Mouse (Mus musculus) heart, embryonic 13.5 days (tissue): ENCODE measurements around the gene Gm3424. TPM values are rescaled to one million over a fixed set of nuclear protein-coding genes. Genes with fewer than 3 reads are reported as not detected.
"Not testable (repeated sequence)": the region's sequence is repeated elsewhere in the genome, so short reads cannot be mapped to it uniquely, and the experiment has no call there.

ENCODE experiments used
- ATAC-seq: fragments of 200-750 bp; cut with Nextera tagmentation; 2 replicates; pipeline ENCODE4 v1.8.0; 2017; ENCODE audit warnings: moderate TSS enrichment; ENCODE audit not compliant: insufficient number of reproducible peaks, low FRiP score, low TSS enrichment; ENCODE audit errors: extremely low read depth
- H3K27ac ChIP-seq: fragments of 300-500 bp; sonication (generic); replicated peaks from 2 replicates; pipeline ENCODE4 v1.5.1; 2015; ENCODE audit warnings: moderate library complexity, mild to moderate bottlenecking, inconsistent platforms
- H3K27me3 ChIP-seq: fragments of 300-500 bp; sonication (generic); replicated peaks from 2 replicates; pipeline ENCODE4 v1.6.1; 2015; ENCODE audit warnings: mild to moderate bottlenecking, inconsistent platforms
- H3K36me3 ChIP-seq: fragments of 300-500 bp; sonication (generic); 2 replicates; pipeline ENCODE4 v1.6.1; 2015; ENCODE audit warnings: mild to moderate bottlenecking, inconsistent platforms
- H3K4me1 ChIP-seq: fragments of 300-500 bp; sonication (generic); 2 replicates; pipeline ENCODE4 v1.6.1; 2015; ENCODE audit warnings: inconsistent platforms
- H3K4me2 ChIP-seq: fragments of 300-500 bp; sonication (generic); 2 replicates; pipeline ENCODE4 v1.6.1; 2015; ENCODE audit warnings: inconsistent platforms, mild to moderate bottlenecking, moderate library complexity
- H3K4me3 ChIP-seq: fragments of 300-500 bp; sonication (generic); 2 replicates; pipeline ENCODE4 v1.5.1; 2015; ENCODE audit warnings: moderate library complexity, mild to moderate bottlenecking, inconsistent platforms
- H3K9ac ChIP-seq: fragments of 300-500 bp; sonication (generic); 2 replicates; pipeline ENCODE4 v1.6.1; 2015; ENCODE audit warnings: inconsistent platforms, mild to moderate bottlenecking, moderate library complexity
- H3K9me3 ChIP-seq: fragments of 300-500 bp; sonication (generic); 2 replicates; pipeline ENCODE4 v1.6.1; 2016; ENCODE audit warnings: inconsistent platforms
- WGBS: fragments of 180-500 bp; shearing (Covaris S2); methylation state at CpG from one replicate; pipeline ENCODE4 v1.1.7; 2015; ENCODE audit warnings: mixed read lengths; 5-methylcytosine and 5-hydroxymethylcytosine counted together
- polyA plus RNA-seq: library from polyadenylated mRNA; unstranded; fragments of >200 nt; fragmentation: Nextera tagmentation; extraction: Ambion mirVana; gene quantifications from 2 replicates; pipeline ENCODE4 v1.2.1, GENCODE M21; 2015

Gene Gm3424
- polyA plus RNA-seq: not detected in 2 replicates

DNA sequence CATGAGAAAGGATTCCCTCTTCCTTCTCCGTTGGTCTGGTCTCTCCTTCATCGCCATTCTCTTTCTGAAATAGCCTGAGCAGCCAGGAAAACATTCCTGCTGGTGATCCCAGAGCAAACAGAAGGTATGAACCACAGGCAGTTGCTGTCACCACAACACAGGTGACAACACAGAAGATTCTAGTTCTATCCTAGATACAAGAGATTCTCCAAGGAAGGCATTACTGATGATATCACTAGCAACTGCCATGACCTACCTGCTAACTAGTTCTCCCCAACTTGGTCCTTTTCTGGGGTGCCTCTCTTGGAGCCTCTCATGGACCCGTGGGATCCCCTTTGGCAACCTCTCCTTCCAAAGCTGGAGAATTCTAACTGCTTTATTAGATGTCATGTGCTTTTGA, at the start of gene Gm3424:
Gm3424 (minus strand) TSS at position 101 of the 400 bp plus-strand sequence.
- H3K4me1 ChIP-seq, H3K36me3 ChIP-seq, H3K4me3 ChIP-seq, H3K9me3 ChIP-seq, H3K27me3 ChIP-seq, H3K27ac ChIP-seq, H3K4me2 ChIP-seq, H3K9ac ChIP-seq, ATAC-seq: not testable (repeated sequence)
- no CpG with 5 or more reads among the region's 3 CpGs for WGBS

DNA sequence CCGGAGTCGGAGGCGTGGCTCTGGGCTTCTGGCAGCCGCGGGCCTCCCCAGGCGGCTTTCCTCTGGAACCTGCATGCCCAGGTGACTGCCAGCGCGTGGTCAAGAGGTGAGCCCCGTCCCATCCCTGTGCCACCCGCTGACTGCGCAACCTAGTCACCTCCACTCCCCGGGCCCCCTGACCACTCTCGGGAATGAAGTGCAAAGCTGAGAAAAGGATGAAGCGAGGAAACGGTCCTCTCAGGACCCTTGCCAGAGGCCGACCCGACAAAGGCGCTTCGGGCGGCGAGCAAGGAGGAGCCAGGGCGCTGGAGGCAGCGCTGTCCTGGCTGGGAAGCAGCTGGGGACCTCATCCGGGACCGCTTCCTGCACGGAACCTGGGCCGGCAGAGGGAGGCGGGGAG, 49.7 kb upstream of the Gm3424 start:
- ATAC-seq: not testable (repeated sequence)
- 2% methylated on average over 23 of the region's 28 CpGs for WGBS

GRCm38 (mm10) chr14:5879136-5879535, 49.0 kb upstream of the Gm3424 start:
- WGBS: 4% methylated on average over 5 of the region's 11 CpGs
- not testable (repeated sequence) for H3K36me3 ChIP-seq, H3K27me3 ChIP-seq, H3K4me3 ChIP-seq, H3K27ac ChIP-seq, ATAC-seq, H3K4me1 ChIP-seq, H3K9me3 ChIP-seq, H3K9ac ChIP-seq
- H3K4me2 ChIP-seq: peak overlapping the region; percentile 37; the same call in 1 of the 2 replicates

More for the DNA sequence above, 49.7 kb upstream of the Gm3424 start:
- H3K4me3 ChIP-seq: peak overlapping the region; percentile 49
- not testable (repeated sequence) for H3K9ac ChIP-seq, H3K27me3 ChIP-seq, H3K27ac ChIP-seq, H3K4me1 ChIP-seq, H3K9me3 ChIP-seq, H3K36me3 ChIP-seq
- H3K4me2 ChIP-seq: peak overlapping the region; percentile 66

DNA sequence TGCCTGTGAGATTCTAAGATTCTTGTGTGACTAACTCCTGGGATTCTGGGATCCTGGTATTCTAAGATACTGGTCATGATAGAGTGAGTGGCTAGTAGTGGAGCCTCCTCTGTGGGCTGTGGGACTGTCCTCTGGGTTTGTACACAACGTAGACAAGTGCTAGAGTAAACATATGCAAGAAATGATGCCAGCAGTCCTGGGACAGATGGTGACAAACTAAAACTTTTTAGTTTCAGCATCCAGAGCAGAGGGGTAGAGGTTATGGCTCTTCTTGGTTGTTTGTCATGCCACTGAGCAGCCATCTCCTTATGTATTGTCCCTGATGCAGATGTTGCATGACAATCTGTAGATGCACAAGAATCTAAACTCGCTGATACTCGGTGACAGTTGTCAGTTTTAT, 25.8 kb upstream of the Gm3424 start:
- 72% methylated on average over 3 of the region's 3 CpGs for WGBS
- ATAC-seq, H3K4me1 ChIP-seq, H3K4me2 ChIP-seq, H3K4me3 ChIP-seq, H3K27me3 ChIP-seq, H3K27ac ChIP-seq, H3K9ac ChIP-seq, H3K36me3 ChIP-seq, H3K9me3 ChIP-seq: not testable (repeated sequence)

GRCm38 (mm10) chr14:5812699-5813356, 17.3 kb downstream of the Gm3424 start:
- not testable (repeated sequence) for H3K9ac ChIP-seq, H3K27me3 ChIP-seq, H3K9me3 ChIP-seq, H3K4me3 ChIP-seq, H3K4me1 ChIP-seq, H3K4me2 ChIP-seq, ATAC-seq, H3K36me3 ChIP-seq, H3K27ac ChIP-seq
- WGBS: no CpG with 5 or more reads among the region's 47 CpGs

DNA sequence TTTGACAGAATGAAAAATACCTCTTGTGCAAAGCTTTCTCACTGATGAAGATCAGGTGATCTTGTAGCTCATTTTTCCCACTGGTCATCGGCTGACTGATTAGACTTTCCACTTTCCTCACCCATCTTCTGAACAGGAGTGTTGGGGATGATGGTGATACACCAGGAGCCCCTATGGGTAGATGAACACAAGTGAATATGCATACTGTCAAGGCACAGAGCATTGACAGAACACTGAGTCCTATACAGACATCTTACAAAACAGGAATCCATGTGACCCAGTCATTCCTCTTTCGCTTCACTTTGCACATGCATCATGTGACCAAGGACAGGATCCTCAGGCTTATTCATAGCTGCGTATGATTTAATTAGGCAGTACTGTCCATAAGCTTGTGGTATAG, 22.2 kb downstream of the Gm3424 start, which contains the start of gene Gm3383:
Gm3383 (minus strand) TSS at position 101 of the 400 bp plus-strand sequence.
- H3K4me1 ChIP-seq, H3K27ac ChIP-seq, H3K36me3 ChIP-seq, H3K4me3 ChIP-seq, H3K9me3 ChIP-seq, H3K9ac ChIP-seq, H3K4me2 ChIP-seq, H3K27me3 ChIP-seq, ATAC-seq: not testable (repeated sequence)
- no CpG with 5 or more reads among the region's 3 CpGs for WGBS

Other genes starting within 250 kb of the Gm3424 start
- gene Gm8265, start 197.3 kb downstream of the Gm3424 start, polyA plus RNA-seq: not detected in 2 replicates
- not detected in 2 replicates for gene Gm9603, start 142.9 kb downstream of the Gm3424 start, polyA plus RNA-seq
- gene Gm3373, start 88.8 kb downstream of the Gm3424 start, polyA plus RNA-seq: not detected in 2 replicates
- gene Gm3383, start 22.3 kb downstream of the Gm3424 start, polyA plus RNA-seq: 0.56 and 0.98 TPM in 2 replicates
- gene Gm8237, start 50.1 kb upstream of the Gm3424 start, polyA plus RNA-seq: 0.17 TPM in 1 of 2 replicates, not detected in the other
- 0.56 and 0.59 TPM in 2 replicates for gene Gm3248, start 131.4 kb upstream of the Gm3424 start, polyA plus RNA-seq
- gene Gm3453, start 148.8 kb upstream of the Gm3424 start, polyA plus RNA-seq: not detected in 2 replicates
- not detected in 2 replicates for gene Gm6337, start 227.9 kb upstream of the Gm3424 start, polyA plus RNA-seq